In genomic region chr12:104174747-104175146, GRCm38 (mm10) we compare ENCODE assay signal across 14 mouse cellular contexts. TPM values are rescaled to one million over a fixed set of nuclear protein-coding genes. Genes with fewer than 3 reads are reported as not detected.
A peak's percentile ranks its signal among the peaks of the same experiment; 100 is the strongest.
DNase-seq lines count a peak whose midpoint lies in the region; ATAC-seq lines count a peak whose summit lies in the region.
"Had no signal": no experiment of that assay in that cellular context is flagged by ENCODE, and none has a peak within 500 bp of the region (broad histone marks: within the 10 kb centered on the region; RNA-seq: fewer than 3 reads in every experiment).

No protein-coding gene starts in this region.

- H3K4me2 ChIP-seq in forebrain, embryonic 15.5 days (replicated peaks): no peak overlapping the region
- H3K4me2 ChIP-seq in hindbrain, embryonic 12.5 days (replicated peaks): no peak overlapping the region
- H3K4me2 ChIP-seq: midbrain, embryonic 12.5 days had no signal

- H3K9me3 ChIP-seq in forebrain, embryonic 10.5 days: no peaks in the 10 kb centered on the region
- no peaks in the 10 kb centered on the region for H3K9me3 ChIP-seq in forebrain, embryonic 15.5 days
- no peaks in the 10 kb centered on the region for H3K9me3 ChIP-seq in hindbrain, embryonic 12.5 days (replicated peaks)
- H3K9me3 ChIP-seq: midbrain, embryonic 12.5 days had no signal

- no peak overlapping the region for H3K4me3 ChIP-seq in forebrain, embryonic 10.5 days
- no peak overlapping the region for H3K4me3 ChIP-seq in forebrain, embryonic 15.5 days
- no peak overlapping the region for H3K4me3 ChIP-seq in hindbrain, embryonic 12.5 days
- H3K4me3 ChIP-seq: midbrain, embryonic 12.5 days had no signal

- 68% methylated on average over 3 of the region's 3 CpGs for WGBS in forebrain, embryonic 10.5 days
- WGBS in forebrain, embryonic 15.5 days: 91% methylated on average over 3 of the region's 3 CpGs
- WGBS in hindbrain, embryonic 12.5 days: 89% methylated on average over 3 of the region's 3 CpGs

- H3K36me3 ChIP-seq in forebrain, embryonic 10.5 days (replicated peaks): no peaks in the 10 kb centered on the region
- H3K36me3 ChIP-seq in forebrain, embryonic 15.5 days: no peaks in the 10 kb centered on the region
- H3K36me3 ChIP-seq in hindbrain, embryonic 12.5 days: no peaks in the 10 kb centered on the region
- H3K36me3 ChIP-seq: midbrain, embryonic 12.5 days had no signal

- no peak for ATAC-seq in forebrain, embryonic 15.5 days (replicated peaks)
- ATAC-seq in hindbrain, embryonic 12.5 days (ENCODE audit: low FRiP score): no peak
- ATAC-seq: CD4-positive, CD25-positive, alpha-beta regulatory T cell, adult 4 months had no signal

- H3K27me3 ChIP-seq in forebrain, embryonic 10.5 days (ENCODE audit: poor library complexity, severe bottlenecking): no peaks in the 10 kb centered on the region
- no peaks in the 10 kb centered on the region for H3K27me3 ChIP-seq in forebrain, embryonic 15.5 days
- H3K27me3 ChIP-seq in hindbrain, embryonic 12.5 days: no peaks in the 10 kb centered on the region
- H3K27me3 ChIP-seq: midbrain, embryonic 12.5 days had no signal

- no peak overlapping the region for H3K9ac ChIP-seq in forebrain, embryonic 15.5 days (replicated peaks)
- no peak overlapping the region for H3K9ac ChIP-seq in hindbrain, embryonic 12.5 days
- H3K9ac ChIP-seq: midbrain, embryonic 12.5 days had no signal

- H3K4me1 ChIP-seq in forebrain, embryonic 10.5 days: no peaks in the 10 kb centered on the region
- no peaks in the 10 kb centered on the region for H3K4me1 ChIP-seq in forebrain, embryonic 15.5 days
- H3K4me1 ChIP-seq in hindbrain, embryonic 12.5 days: no peaks in the 10 kb centered on the region
- H3K4me1 ChIP-seq: midbrain, embryonic 12.5 days had no signal

- peak; percentile 1 for DNase-seq in forebrain, embryonic 10.5 days (ENCODE audit: extremely low spot score, low spot score)
- DNase-seq in ovary, adult 18-20 months (ENCODE audit: low spot score): peak; percentile 59
- DNase-seq in ovary, postnatal 14 days (ENCODE audit: low spot score): no peak
- DNase-seq in kidney, postnatal 4 days: peak; percentile 16 to 46
- DNase-seq in B cell, adult 2 months: no peak
- no peak for DNase-seq in right cerebral cortex, postnatal 14 days
- DNase-seq: cerebellum, adult 11-12 months; gastrocnemius, postnatal 10 days; left cerebral cortex, postnatal 4 days had no signal

- H3K27ac ChIP-seq in forebrain, embryonic 10.5 days: no peak overlapping the region
- no peak overlapping the region for H3K27ac ChIP-seq in forebrain, embryonic 15.5 days (replicated peaks)
- H3K27ac ChIP-seq in hindbrain, embryonic 12.5 days: no peak overlapping the region
- H3K27ac ChIP-seq: midbrain, embryonic 12.5 days; stomach, postnatal 0 days had no signal

RNA-seq across cellular contexts. Expression of gene Serpina3c, which starts 21.1 kb away (rescaled TPM):
- not detected in 2 replicates for polyA plus RNA-seq in forebrain, embryonic 10.5 days (2016; fragmentation: Nextera tagmentation; extraction: Ambion mirVana)
- not detected in 2 replicates for polyA plus RNA-seq in forebrain, embryonic 15.5 days (2015; fragmentation: Nextera tagmentation; extraction: Ambion mirVana)
- polyA plus RNA-seq in hindbrain, embryonic 12.5 days (2016; fragmentation: Nextera tagmentation; extraction: Ambion mirVana): not detected in 2 replicates
- polyA plus RNA-seq: CD4-positive, CD25-positive, alpha-beta regulatory T cell, adult 4 months; midbrain, embryonic 12.5 days; stomach, postnatal 0 days had no signal

RNA-seq across cellular contexts. Expression of gene Serpina3f, which starts 39.6 kb away (rescaled TPM):
- polyA plus RNA-seq in forebrain, embryonic 10.5 days (2016; fragmentation: Nextera tagmentation; extraction: Ambion mirVana): 0.11 and 0.32 TPM in 2 replicates
- polyA plus RNA-seq in forebrain, embryonic 15.5 days (2015; fragmentation: Nextera tagmentation; extraction: Ambion mirVana): 0.08 and 0.13 TPM in 2 replicates
- polyA plus RNA-seq in hindbrain, embryonic 12.5 days (2016; fragmentation: Nextera tagmentation; extraction: Ambion mirVana): 0.14 and 0.34 TPM in 2 replicates

RNA-seq across cellular contexts. Expression of gene Serpina3b, which starts 47.0 kb away (rescaled TPM):
- polyA plus RNA-seq in forebrain, embryonic 10.5 days (2016; fragmentation: Nextera tagmentation; extraction: Ambion mirVana): not detected in 2 replicates
- polyA plus RNA-seq in forebrain, embryonic 15.5 days (2015; fragmentation: Nextera tagmentation; extraction: Ambion mirVana): not detected in 2 replicates
- not detected in 2 replicates for polyA plus RNA-seq in hindbrain, embryonic 12.5 days (2016; fragmentation: Nextera tagmentation; extraction: Ambion mirVana)
- polyA plus RNA-seq: CD4-positive, CD25-positive, alpha-beta regulatory T cell, adult 4 months; midbrain, embryonic 12.5 days had no signal

Comparison
In these comparisons a context has a peak if more than half of its experiments do, and no peak if none do; other contexts are left out.
1. DNase-seq: peak in forebrain, embryonic 10.5 days (single experiment), ovary, adult 18-20 months (single experiment) and kidney, postnatal 4 days (2 of 2); none in ovary, postnatal 14 days (single experiment), B cell, adult 2 months (0 of 2) and right cerebral cortex, postnatal 14 days (single experiment).